Mouse (Mus musculus) CH12.LX (cell line): Measurements from ENCODE around the gene Lrrn4cl. TPM values are rescaled to one million over a fixed set of nuclear protein-coding genes. Genes with fewer than 3 reads are reported as not detected.

Source experiments
- DNase-seq: peaks from one replicate; pipeline ENCODE4 v3.0.0-alpha.2; 2013; ENCODE audit errors: extremely low read depth
- H3K27ac ChIP-seq: 2 replicates; pipeline ENCODE4 v1.5.1; 2012; ENCODE audit warnings: low read depth, mild to moderate bottlenecking, control low read depth, moderate library complexity; ENCODE audit not compliant: insufficient read depth
- H3K27me3 ChIP-seq: replicated peaks from 2 replicates; pipeline ENCODE3; 2012; ENCODE audit warnings: inconsistent platforms
- H3K36me3 ChIP-seq, 2 experiments: replicated peaks in 1 of 2; 2 replicates each; pipeline versions ENCODE3 to v1.6.1; 2012; ENCODE audit warnings: inconsistent platforms in 1 of 2, low read length in 1 of 2, mild to moderate bottlenecking in 1 of 2, mixed read lengths in 1 of 2, moderate library complexity in 1 of 2; ENCODE audit not compliant: control insufficient read depth in 1 of 2, insufficient read depth in 1 of 2
- H3K4me1 ChIP-seq, 2 experiments: 2 replicates each; pipeline ENCODE4 v1.6.1; 2012; ENCODE audit warnings: inconsistent platforms in 1 of 2, moderate library complexity in 1 of 2; ENCODE audit not compliant: insufficient read depth in 2 of 2, control insufficient read depth in 1 of 2
- H3K4me2 ChIP-seq: 2 replicates; pipeline ENCODE4 v1.6.1; 2012; ENCODE audit warnings: low read depth, mild to moderate bottlenecking, control low read depth; ENCODE audit not compliant: poor library complexity, insufficient read depth, severe bottlenecking
- H3K4me3 ChIP-seq, 3 experiments: fragments of 150-350 bp in 1 of 3; sonication (generic) in 1 of 3; replicated peaks in 1 of 3; 2 replicates each; pipeline versions ENCODE3 to v1.5.1; 2011 to 2012; ENCODE audit warnings: low read depth in 2 of 3, low read length in 2 of 3, mild to moderate bottlenecking in 2 of 3, moderate library complexity in 2 of 3, control low read depth in 1 of 3, improper control_type of control experiment in 1 of 3, inconsistent platforms in 1 of 3, mixed read lengths in 1 of 3; ENCODE audit not compliant: poor library complexity in 1 of 3
- H3K79me2 ChIP-seq: replicated peaks from 2 replicates; pipeline ENCODE4 v1.6.1; 2012; ENCODE audit warnings: mild to moderate bottlenecking, moderate library complexity; ENCODE audit not compliant: control insufficient read depth, poor library complexity, insufficient read depth, severe bottlenecking; ENCODE audit errors: extremely low read depth
- H3K9ac ChIP-seq: 2 replicates; pipeline ENCODE4 v1.6.1; 2012; ENCODE audit warnings: low read depth, mild to moderate bottlenecking, control low read depth, moderate library complexity; ENCODE audit not compliant: insufficient read depth
- H3K9me3 ChIP-seq: replicated peaks from 2 replicates; pipeline ENCODE3; 2012; ENCODE audit warnings: low read length, inconsistent platforms, mixed read lengths
- BHLHE40 ChIP-seq: IDR thresholded peaks from 2 replicates; pipeline ENCODE4 v1.6.1; 2011; ENCODE audit warnings: mild to moderate bottlenecking, low read depth, low read length, improper control_type of control experiment
- CTCF ChIP-seq, 2 experiments: IDR thresholded peaks in 1 of 2; conservative IDR thresholded peaks in 1 of 2; 2 replicates each; pipeline ENCODE4 v1.5.1; 2011 to 2012; ENCODE audit warnings: low read depth in 2 of 2, low read length in 2 of 2, improper control_type of control experiment in 1 of 2, inconsistent platforms in 1 of 2, mild to moderate bottlenecking in 1 of 2, moderate library complexity in 1 of 2
- EP300 ChIP-seq: IDR thresholded peaks from 2 replicates; pipeline ENCODE4 v1.6.1; 2011; ENCODE audit warnings: low read length, improper control_type of control experiment
- GABPA ChIP-seq: IDR thresholded peaks from 2 replicates; pipeline ENCODE4 v1.6.1; 2012; ENCODE audit warnings: low read depth, low read length, improper control_type of control experiment, inconsistent platforms; ENCODE audit not compliant: insufficient replicate concordance
- HCFC1 ChIP-seq: IDR thresholded peaks from 2 replicates; pipeline ENCODE4 v1.6.1; 2012; ENCODE audit warnings: low read depth, mild to moderate bottlenecking, inconsistent platforms, low read length, improper control_type of control experiment
- IRF4 ChIP-seq: IDR thresholded peaks from 2 replicates; pipeline ENCODE4 v1.6.1; 2014; ENCODE audit warnings: low read depth, mild to moderate bottlenecking, inconsistent platforms, low read length, improper control_type of control experiment
- JUN ChIP-seq: IDR thresholded peaks from 2 replicates; pipeline ENCODE4 v1.6.1; 2011; ENCODE audit warnings: low read depth, mild to moderate bottlenecking, low read length, improper control_type of control experiment, moderate library complexity; ENCODE audit not compliant: insufficient read depth
- MAZ ChIP-seq: IDR thresholded peaks from 2 replicates; pipeline ENCODE4 v1.6.1; 2012; ENCODE audit warnings: low read depth, mild to moderate bottlenecking, inconsistent platforms, low read length, improper control_type of control experiment, moderate library complexity
- MEF2A ChIP-seq: IDR thresholded peaks from 2 replicates; pipeline ENCODE4 v1.6.1; 2014; ENCODE audit warnings: low read depth, mild to moderate bottlenecking, inconsistent platforms, low read length, improper control_type of control experiment, borderline replicate concordance
- NRF1 ChIP-seq: IDR thresholded peaks from 2 replicates; pipeline ENCODE4 v1.6.1; 2014; ENCODE audit warnings: low read depth, mild to moderate bottlenecking, inconsistent platforms, low read length, improper control_type of control experiment, moderate library complexity
- PAX5 ChIP-seq: IDR thresholded peaks from 2 replicates; pipeline ENCODE4 v1.6.1; 2012; ENCODE audit warnings: low read length, inconsistent platforms, mixed read lengths
- POLR2AphosphoS2 ChIP-seq: IDR thresholded peaks from 2 replicates; pipeline ENCODE4 v1.6.1; 2011; ENCODE audit warnings: low read depth, low read length, improper control_type of control experiment
- SIN3A ChIP-seq: IDR thresholded peaks from 2 replicates; pipeline ENCODE4 v1.6.1; 2012; ENCODE audit warnings: low read length, improper control_type of control experiment, inconsistent platforms
- TCF12 ChIP-seq: IDR thresholded peaks from 2 replicates; pipeline ENCODE4 v1.6.1; 2014; ENCODE audit warnings: low read depth, mild to moderate bottlenecking, inconsistent platforms, low read length, improper control_type of control experiment
- USF1 ChIP-seq: IDR thresholded peaks from 2 replicates; pipeline ENCODE4 v1.6.1; 2014; ENCODE audit warnings: low read depth, mild to moderate bottlenecking, inconsistent platforms, low read length, improper control_type of control experiment
- USF2 ChIP-seq: conservative IDR thresholded peaks from 2 replicates; pipeline ENCODE4 v1.6.1; 2011; ENCODE audit warnings: low read depth, low read length, improper control_type of control experiment
- ZKSCAN1 ChIP-seq: IDR thresholded peaks from 2 replicates; pipeline ENCODE4 v1.6.1; 2012; ENCODE audit warnings: low read depth, inconsistent platforms, low read length, improper control_type of control experiment, borderline replicate concordance
- ZMIZ1 ChIP-seq: IDR thresholded peaks from 2 replicates; pipeline ENCODE4 v1.6.1; 2012; ENCODE audit warnings: low read depth, mild to moderate bottlenecking, inconsistent platforms, low read length, improper control_type of control experiment
- ZNF384 ChIP-seq: IDR thresholded peaks from 2 replicates; pipeline ENCODE4 v1.6.1; 2012; ENCODE audit warnings: low read depth, low read length, improper control_type of control experiment, inconsistent platforms
- dilution Hi-C: fragments of 300-500 bp; cut with MboI; formaldehyde crosslinking; loops from 2 replicates; pipeline ENCODE4 v1.14.3; 2020; ENCODE audit warnings: low sequenced_read_pairs; ENCODE audit not compliant: extremely low pct_unique_long_range_greater_than_20kb, extremely low pct_ligation_motif_present
- in situ Hi-C: fragments of 300-500 bp; cut with MboI; formaldehyde crosslinking; loops from 3 replicates; pipeline ENCODE4 v1.14.3; 2019; ENCODE audit warnings: low sequenced_read_pairs, low pct_ligation_motif_present, low pct_unique_long_range_greater_than_20kb, mixed read lengths
- polyA plus RNA-seq: library from polyadenylated mRNA; unstranded; fragments of >175 nt; gene quantifications from 2 replicates; pipeline ENCODE4 v1.2.1, GENCODE M21; 2012; ENCODE audit warnings: low read depth; ENCODE audit not compliant: insufficient read length
- total RNA-seq, 2 experiments: library from RNA; depleted of rRNA; stranded (reverse); fragments of 300-350 nt in 1 of 2; fragments of >200 nt in 1 of 2; gene quantifications; 2 replicates each; pipeline ENCODE4 v1.2.3; 2012 to 2014

Lrrn4cl gene
- total and polyA plus RNA-seq, 3 experiments = 0.17 to 0.41 (median 0.31) TPM

DNA sequence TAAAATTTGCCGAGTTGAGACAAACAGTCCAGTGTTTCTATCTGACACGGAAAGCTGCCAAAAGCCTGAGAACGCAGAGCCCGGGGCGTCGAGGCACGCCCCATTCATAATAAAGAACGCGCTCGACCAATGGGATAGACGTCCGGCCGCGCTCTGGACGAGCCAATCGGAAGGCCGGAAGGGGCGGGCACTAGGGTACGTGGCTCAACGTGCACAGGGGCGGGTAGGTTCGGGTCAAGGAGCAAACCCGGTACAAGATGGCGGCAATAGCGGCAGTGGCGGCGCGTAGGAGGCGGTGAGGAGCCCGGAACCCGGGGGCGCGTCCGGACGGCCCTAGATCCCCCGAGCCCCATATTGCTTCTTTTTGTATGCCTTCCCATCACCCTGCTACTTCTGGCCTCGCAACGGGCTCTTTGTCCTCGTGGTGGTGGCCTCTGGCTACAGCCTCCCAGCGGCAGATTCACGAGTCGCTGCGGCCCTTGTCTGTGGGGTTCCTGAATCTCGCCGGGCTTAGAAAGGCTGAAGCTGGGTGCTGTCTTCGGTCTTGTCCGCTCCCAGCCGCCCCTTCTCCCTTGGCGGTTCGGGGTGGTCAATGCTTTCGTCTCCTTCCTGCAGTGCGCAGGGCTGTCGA is 47.4 kb downstream of the Lrrn4cl start, which contains the start of gene Ganab (continued):
- TF ChIP-seq EP300 = no peak
- TF ChIP-seq SIN3A = peak; percentile 72
- peak; percentile 14; the same call in 1 of the 2 replicates for TF ChIP-seq MEF2A
- peak; percentile 96 for TF ChIP-seq POLR2AphosphoS2
- TF ChIP-seq IRF4 = peak; percentile 43
- TF ChIP-seq GABPA = no peak; the same call in 1 of the 2 replicates
- TF ChIP-seq PAX5 = no peak
- no peak for TF ChIP-seq CTCF (conservative IDR thresholded peaks at IDR 0.05 in 1 of 2, IDR thresholded peaks at IDR 0.05 in 1 of 2; ENCODE audit: low read depth in 2 of 2, low read length in 2 of 2)
- peak; percentile 84 for TF ChIP-seq HCFC1
- no peak for TF ChIP-seq ZNF384

GRCm38 (mm10) chr19:8898576-8898975 is 48.0 kb downstream of the Lrrn4cl start:
- H3K9ac ChIP-seq = peak overlapping the region; percentile 85
- DNase-seq = peak; percentile 29
- no peaks in the 10 kb centered on the region for H3K9me3 ChIP-seq
- H3K79me2 ChIP-seq = peaks cover 74% of the 10 kb centered on the region
- peak overlapping the region; percentile 29 for H3K27ac ChIP-seq
- H3K4me3 ChIP-seq = peak overlapping the region; percentile 82 to 99 (median 99)
- in situ Hi-C loops = loop anchor here (5.0 kb wide), 1 partner anchor 39 kb away; no protein-coding TSS in a partner anchor
- TF ChIP-seq JUN = no peak
- no peak for TF ChIP-seq ZMIZ1
- no peak for TF ChIP-seq TCF12
- no peak for TF ChIP-seq ZKSCAN1
- no peak for TF ChIP-seq BHLHE40
- no peak for TF ChIP-seq POLR2AphosphoS2
- TF ChIP-seq NRF1 = no peak
- TF ChIP-seq USF2 = no peak
- TF ChIP-seq, all 38 proteins: peak for 0
- H3K4me1 ChIP-seq = peaks cover 32 to 71% of the 10 kb centered on the region in 2 experiments
- peak overlapping the region; percentile 96; the same call in 1 of the 2 replicates for H3K4me2 ChIP-seq
- dilution Hi-C loops = no loop called here
- H3K36me3 ChIP-seq = peaks cover 30 to 48% of the 10 kb centered on the region in 2 experiments
- no peaks in the 10 kb centered on the region for H3K27me3 ChIP-seq

GRCm38 (mm10) chr19:8899079-8899478 is 48.5 kb downstream of the Lrrn4cl start:
- H3K27ac ChIP-seq = no peak overlapping the region
- in situ Hi-C loops = loop anchor here (5.0 kb wide), 1 partner anchor 38 kb away; no protein-coding TSS in a partner anchor
- peaks cover 32 to 68% of the 10 kb centered on the region in 2 experiments for H3K4me1 ChIP-seq

More at GRCm38 (mm10) chr19:8899079-8899478, 48.5 kb downstream of the Lrrn4cl start:
- Histone ChIP-seq H3K4me3 (peak overlapping the region; percentile 82 to 99 (median 99)), H3K27me3 (no peaks in the 10 kb centered on the region), H3K36me3 (peaks cover 33 to 52% of the 10 kb centered on the region in 2 experiments), H3K4me2 (peak overlapping the region; percentile 96), H3K9me3 (no peaks in the 10 kb centered on the region), H3K9ac (peak overlapping the region; percentile 85), H3K79me2 (peaks cover 69% of the 10 kb centered on the region)
- DNase-seq = no peak
- dilution Hi-C loops = no loop called here
- TF ChIP-seq USF1 (no peak), MAZ (no peak)
